Mouse (Mus musculus) ES-Bruce4 (cell line): ENCODE results near the gene Dnaja3. TPM values are rescaled to one million over a fixed set of nuclear protein-coding genes. Genes with fewer than 3 reads are reported as not detected.
"Not testable (repeated sequence)": the region's sequence is repeated elsewhere in the genome, so short reads cannot be mapped to it uniquely, and the experiment has no call there.

ENCODE experiments used
- H3K27ac ChIP-seq: 2 replicates; pipeline ENCODE4 v1.5.1; 2012; ENCODE audit warnings: low read length, inconsistent platforms; ENCODE audit not compliant: insufficient read depth
- H3K27me3 ChIP-seq: 2 replicates; pipeline ENCODE4 v1.6.1; 2012; ENCODE audit warnings: mild to moderate bottlenecking, low read length, inconsistent platforms; ENCODE audit not compliant: control insufficient read depth, poor library complexity, insufficient read depth, severe bottlenecking
- H3K36me3 ChIP-seq: 2 replicates; pipeline ENCODE4 v1.6.1; 2012; ENCODE audit warnings: inconsistent platforms, mild to moderate bottlenecking, low read length, moderate library complexity; ENCODE audit not compliant: control insufficient read depth, poor library complexity, insufficient read depth, severe bottlenecking
- H3K4me1 ChIP-seq: one replicate; pipeline ENCODE4 v1.8.1; 2011; ENCODE audit warnings: low read length; ENCODE audit not compliant: control insufficient read depth, insufficient read depth
- H3K4me3 ChIP-seq: 2 replicates; pipeline ENCODE4 v1.5.1; 2011; ENCODE audit warnings: low read depth, mild to moderate bottlenecking, low read length
- H3K9ac ChIP-seq: 2 replicates; pipeline ENCODE4 v1.6.1; 2012; ENCODE audit warnings: low read depth, mild to moderate bottlenecking, inconsistent platforms; ENCODE audit not compliant: poor library complexity, severe bottlenecking
- H3K9me3 ChIP-seq: replicated peaks from 2 replicates; pipeline ENCODE4 v1.6.1; 2012; ENCODE audit warnings: mild to moderate bottlenecking, low read length, inconsistent platforms; ENCODE audit not compliant: control insufficient read depth, poor library complexity, insufficient read depth, severe bottlenecking
- CTCF ChIP-seq: IDR thresholded peaks from one replicate; pipeline ENCODE4 v1.8.1; 2011; ENCODE audit warnings: low read depth, low read length
- EP300 ChIP-seq: IDR thresholded peaks from 2 replicates; pipeline ENCODE4 v1.6.1; 2011; ENCODE audit warnings: low read depth, low read length; ENCODE audit not compliant: insufficient read depth
- POLR2A ChIP-seq: IDR thresholded peaks from one replicate; pipeline ENCODE4 v1.8.1; 2011; ENCODE audit warnings: low read length; ENCODE audit not compliant: insufficient read depth
- polyA plus RNA-seq: library from polyadenylated mRNA; stranded (reverse); fragments of >200 nt; gene quantifications from 2 replicates; pipeline ENCODE4 v1.2.4, GENCODE M21; 2011; ENCODE audit warnings: low read depth; ENCODE audit not compliant: missing spikeins, insufficient read depth, insufficient read length

Gene Dnaja3
- polyA plus RNA-seq, 1 experiment, result 55.9 TPM

- no peak overlapping the region for H3K9ac ChIP-seq
- no peaks in the 10 kb centered on the region for H3K36me3 ChIP-seq
- H3K4me3 ChIP-seq, result no peak overlapping the region
- H3K27ac ChIP-seq, result no peak overlapping the region
- H3K4me1 ChIP-seq, result no peaks in the 10 kb centered on the region
- no peaks in the 10 kb centered on the region for H3K27me3 ChIP-seq
- TF ChIP-seq CTCF, result no peak
- TF ChIP-seq POLR2A, result no peak
- no peak for TF ChIP-seq EP300
- H3K9me3 ChIP-seq, result no peaks in the 10 kb centered on the region
Measured at GRCm38 (mm10) chr16:4676836-4677235, 37.0 kb downstream of the Dnaja3 start.

- Histone ChIP-seq H3K36me3 (no peaks in the 10 kb centered on the region), H3K4me3 (no peak overlapping the region), H3K27ac (no peak overlapping the region), H3K27me3 (no peaks in the 10 kb centered on the region), H3K4me1 (no peaks in the 10 kb centered on the region), H3K9ac (no peak overlapping the region), H3K9me3 (no peaks in the 10 kb centered on the region)
- TF ChIP-seq CTCF, result no peak
- no peak for TF ChIP-seq POLR2A
- no peak for TF ChIP-seq EP300
Measured at GRCm38 (mm10) chr16:4678080-4678479, 38.3 kb downstream of the Dnaja3 start.

GRCm38 (mm10) chr16:4679121-4680018 is 39.6 kb downstream of the Dnaja3 start, which contains the start of gene Coro7:
Gene Coro7 (minus strand): TSS chr16:4679777.
- H3K4me3 ChIP-seq, result peak within 1 kb of the TSS; percentile 74
- no peak within 1 kb of the TSS for H3K27ac ChIP-seq
- no peaks in the 10 kb centered on the region for H3K27me3 ChIP-seq
- TF ChIP-seq CTCF (no peak), POLR2A (peak; percentile 79), EP300 (peak; percentile 80; the same call in 1 of the 2 replicates)
- H3K9me3 ChIP-seq, result no peaks in the 10 kb centered on the region
- H3K36me3 ChIP-seq, result no peaks in the 10 kb centered on the region
- H3K4me1 ChIP-seq, result no peaks in the 10 kb centered on the region
- peak within 1 kb of the TSS; percentile 52 for H3K9ac ChIP-seq

- H3K27ac ChIP-seq, H3K4me1 ChIP-seq: not testable (repeated sequence)
Measured at GRCm38 (mm10) chr16:4680922-4681455, 41.2 kb downstream of the Dnaja3 start.

GRCm38 (mm10) chr16:4682628-4683179 is 42.9 kb downstream of the Dnaja3 start:
- Histone ChIP-seq H3K4me1 (no peaks in the 10 kb centered on the region), H3K4me3 (no peak overlapping the region), H3K9ac (0 out of 2 replicates have a peak overlapping the region, but pooled peaks have one; percentile 78), H3K27me3 (no peaks in the 10 kb centered on the region), H3K9me3 (no peaks in the 10 kb centered on the region), H3K27ac (no peak overlapping the region), H3K36me3 (peaks cover 8% of the 10 kb centered on the region; the same call in 1 of the 2 replicates)
- no peak for TF ChIP-seq EP300
- TF ChIP-seq CTCF, result no peak
- no peak for TF ChIP-seq POLR2A

More at GRCm38 (mm10) chr16:4680922-4681455, 41.2 kb downstream of the Dnaja3 start:
- not testable (repeated sequence) for H3K4me3 ChIP-seq, H3K36me3 ChIP-seq, H3K9me3 ChIP-seq, H3K27me3 ChIP-seq, H3K9ac ChIP-seq

GRCm38 (mm10) chr16:4683193-4683580 is 43.4 kb downstream of the Dnaja3 start:
- H3K9ac ChIP-seq, result peak overlapping the region; percentile 78
- peak overlapping the region; percentile 81 for H3K27ac ChIP-seq
- no peaks in the 10 kb centered on the region for H3K4me1 ChIP-seq
- H3K27me3 ChIP-seq, result no peaks in the 10 kb centered on the region
- no peak for TF ChIP-seq CTCF
- TF ChIP-seq EP300, result no peak
- TF ChIP-seq POLR2A, result no peak
- H3K9me3 ChIP-seq, result no peaks in the 10 kb centered on the region
- H3K4me3 ChIP-seq, result peak overlapping the region; percentile 82
- peaks cover 10% of the 10 kb centered on the region for H3K36me3 ChIP-seq
